Mouse (Mus musculus): Measurements from ENCODE around the gene Fam196b.

Fam196b gene

DNA sequence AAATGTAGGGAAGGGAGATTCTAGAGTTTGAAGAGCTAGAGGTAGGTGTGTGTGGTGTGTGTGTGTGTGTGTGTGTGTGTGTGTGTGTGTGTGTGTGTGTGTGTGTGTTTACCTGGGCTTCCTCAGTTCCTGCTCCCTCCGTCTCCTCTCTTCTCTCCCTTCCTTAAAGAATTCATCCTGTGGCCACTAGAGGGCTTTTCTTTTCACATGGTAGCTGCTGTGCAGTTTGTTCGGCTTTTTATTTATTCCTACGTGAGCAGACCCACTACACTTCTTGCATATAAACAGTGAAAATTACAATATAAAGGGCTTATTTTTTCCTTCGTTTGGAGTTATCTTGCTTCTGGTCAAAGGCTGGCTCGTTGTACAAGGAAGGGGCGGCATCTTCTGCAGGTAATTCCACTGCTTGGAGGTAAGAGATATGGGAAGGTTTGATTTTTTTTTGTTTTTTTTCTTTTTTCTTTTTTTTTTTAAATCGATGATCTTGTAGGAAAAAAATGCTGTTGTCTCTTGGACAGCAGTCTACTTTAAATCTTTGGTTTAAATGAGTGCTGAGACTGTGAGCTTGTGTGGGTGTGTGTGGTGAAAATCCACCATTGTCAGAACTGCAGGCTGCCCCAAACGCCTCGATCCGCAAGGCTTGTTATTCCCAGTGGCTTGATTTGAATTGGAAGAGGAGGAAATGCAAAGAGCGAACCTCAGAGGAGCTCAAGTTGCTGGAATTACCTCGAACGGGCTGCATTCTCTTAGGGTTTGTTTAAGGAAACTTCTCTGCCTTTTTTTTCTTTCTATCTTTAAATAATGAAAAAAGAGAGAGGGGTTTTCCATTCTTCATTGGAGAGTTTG lies at the start of gene Fam196b:
Fam196b (plus strand) TSS at position 289 of the 846 bp plus-strand sequence.
- in situ Hi-C loops (cut with MseI, MboI), result no loop called here

DNA sequence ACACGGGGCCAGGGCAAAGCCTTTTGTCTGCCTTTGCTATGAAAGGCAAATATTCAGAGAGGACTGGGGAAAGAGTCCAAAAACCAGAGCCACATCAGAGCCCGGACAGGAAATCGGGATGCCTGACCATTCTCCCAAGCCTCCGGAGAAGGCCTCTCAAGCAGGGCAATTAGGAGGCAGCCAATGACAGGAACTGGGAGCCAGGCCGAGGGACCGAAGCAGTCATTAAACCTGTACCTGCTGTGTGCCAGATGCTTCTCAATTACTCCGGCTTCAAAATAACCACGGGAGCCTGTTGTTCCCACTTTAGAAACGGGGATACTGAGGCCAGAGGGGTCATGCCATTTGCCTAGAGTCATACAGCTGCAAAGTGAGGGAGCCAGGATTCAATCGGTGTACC lies 42.6 kb upstream of the Fam196b start:
- in situ Hi-C loops (cut with MseI, MboI), result no loop called here

DNA sequence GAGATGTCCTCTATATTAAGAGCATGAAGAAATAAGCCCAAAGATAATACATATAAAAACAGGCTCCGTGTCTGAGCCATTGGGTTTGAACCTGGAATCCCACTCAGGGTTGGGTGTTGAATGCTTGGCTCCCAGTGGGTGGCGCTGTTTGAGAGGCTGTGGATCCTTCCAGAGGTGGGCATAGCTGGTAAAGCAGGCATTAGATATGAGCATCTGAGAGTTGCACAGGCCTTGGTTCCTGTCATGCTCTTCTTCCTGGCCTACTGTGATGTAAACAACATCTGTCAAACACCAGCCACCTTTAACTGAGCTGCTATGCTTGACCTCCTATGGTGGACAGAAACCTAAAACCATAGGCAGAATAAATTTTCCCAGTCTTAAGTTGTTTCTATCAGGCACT lies 38.7 kb upstream of the Fam196b start:
- in situ Hi-C loops (cut with MseI, MboI), result no loop called here

DNA sequence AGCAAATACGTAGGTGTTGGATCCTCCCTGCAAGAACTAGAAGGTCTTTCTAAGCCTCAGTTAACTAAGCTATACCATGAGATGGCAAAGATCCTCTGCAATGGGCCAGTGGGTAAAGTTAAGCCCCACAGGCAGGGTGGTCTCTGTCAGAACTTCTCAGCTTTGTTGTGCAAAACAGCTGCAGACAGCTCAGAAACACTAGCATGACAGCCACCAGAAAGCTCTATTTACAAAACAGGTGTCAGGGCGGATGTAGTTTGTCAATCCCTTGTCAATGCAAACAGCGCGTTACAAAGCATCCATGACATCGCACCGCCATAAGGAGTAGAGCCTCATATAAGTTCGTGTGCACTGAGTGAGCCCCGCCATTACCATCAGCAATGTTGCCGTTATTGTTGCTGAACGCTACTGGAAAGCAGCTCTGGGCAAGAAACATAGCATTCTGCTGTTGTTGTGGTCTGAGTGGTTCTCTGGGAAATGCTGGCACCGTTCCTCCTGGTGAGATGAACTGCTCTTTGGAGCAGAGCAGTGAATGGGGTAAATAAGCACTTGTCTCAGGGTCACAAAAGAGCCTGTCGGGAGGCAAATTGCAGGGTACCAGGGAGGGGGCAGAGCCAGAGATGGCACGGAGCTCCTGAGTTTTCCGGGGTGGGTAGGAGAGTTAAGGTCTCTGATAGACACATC lies 38.1 kb upstream of the Fam196b start:
- in situ Hi-C loops (cut with MseI, MboI), result no loop called here

DNA sequence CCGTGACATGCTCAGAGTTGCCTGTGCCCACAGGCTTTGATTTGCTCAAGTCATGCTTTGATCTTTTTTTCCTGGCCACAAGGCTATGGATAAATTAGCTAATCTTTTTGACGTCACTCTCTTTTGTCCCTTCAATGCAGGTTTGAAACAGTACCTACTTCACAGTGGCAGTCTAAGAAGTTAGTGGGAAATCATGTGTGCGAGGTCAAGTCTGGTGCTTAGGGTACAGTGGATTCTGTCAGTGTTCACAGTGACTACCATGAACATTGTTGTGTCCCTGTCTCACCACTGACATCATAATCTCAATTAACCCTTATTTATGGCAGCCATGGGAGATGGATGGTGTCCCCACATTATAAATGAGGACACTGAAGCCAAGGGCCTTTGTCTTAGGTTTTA lies 37.6 kb upstream of the Fam196b start:
- in situ Hi-C loops (cut with MseI, MboI), result no loop called here

DNA sequence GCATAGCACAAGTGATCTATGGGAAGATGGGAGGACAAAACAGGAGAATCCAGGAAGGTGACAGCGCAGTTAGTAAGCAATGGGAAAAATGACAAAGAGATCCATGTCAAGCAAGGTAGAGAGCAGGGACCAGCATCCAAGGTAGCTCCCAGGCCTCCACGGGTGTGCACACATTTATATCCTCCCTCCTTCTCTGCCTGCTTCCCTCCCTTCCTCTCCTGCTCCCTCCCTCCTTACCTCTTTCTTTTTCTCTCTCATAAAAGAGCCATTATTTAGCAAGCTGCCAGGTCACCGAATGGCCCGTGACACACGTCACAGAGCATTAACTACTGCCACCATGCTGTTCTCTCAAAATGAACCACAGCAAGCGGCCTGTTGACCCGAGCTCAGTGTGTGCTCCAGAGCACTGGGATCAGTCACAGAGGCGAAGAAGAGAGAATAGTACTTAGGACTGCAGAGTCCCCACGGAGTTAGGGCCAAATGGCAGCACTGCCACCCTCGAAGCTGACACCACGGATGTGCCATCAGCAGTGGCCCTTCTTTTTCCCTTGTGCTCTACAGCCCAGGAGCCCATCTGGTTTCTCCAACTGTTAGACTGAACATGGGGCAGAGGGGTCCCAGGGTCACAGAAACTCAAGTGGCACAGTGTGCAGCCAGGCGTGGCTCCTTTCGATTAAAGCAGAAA lies 30.4 kb upstream of the Fam196b start:
- in situ Hi-C loops (cut with MseI, MboI), result no loop called here

DNA sequence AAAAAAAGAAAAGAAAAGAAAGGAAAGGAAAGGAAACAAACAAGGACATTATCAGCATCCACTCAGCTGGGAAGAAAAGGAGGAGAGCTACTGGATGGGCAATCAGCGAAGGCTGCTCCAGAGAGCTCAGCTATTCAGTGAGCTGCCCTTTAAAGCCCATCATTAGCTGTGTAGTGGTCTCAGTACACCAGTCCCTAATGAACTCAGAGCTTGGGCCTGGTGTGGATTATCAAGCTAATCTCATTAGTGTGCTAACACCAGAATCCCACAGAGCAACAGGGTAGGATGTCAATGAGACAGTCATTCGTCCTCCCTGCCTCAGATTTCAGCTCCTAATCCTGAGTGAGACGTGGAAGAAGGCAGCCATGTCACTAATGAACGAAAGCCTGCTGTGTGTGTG lies 24.4 kb upstream of the Fam196b start:
- in situ Hi-C loops (cut with MseI, MboI), result no loop called here

DNA sequence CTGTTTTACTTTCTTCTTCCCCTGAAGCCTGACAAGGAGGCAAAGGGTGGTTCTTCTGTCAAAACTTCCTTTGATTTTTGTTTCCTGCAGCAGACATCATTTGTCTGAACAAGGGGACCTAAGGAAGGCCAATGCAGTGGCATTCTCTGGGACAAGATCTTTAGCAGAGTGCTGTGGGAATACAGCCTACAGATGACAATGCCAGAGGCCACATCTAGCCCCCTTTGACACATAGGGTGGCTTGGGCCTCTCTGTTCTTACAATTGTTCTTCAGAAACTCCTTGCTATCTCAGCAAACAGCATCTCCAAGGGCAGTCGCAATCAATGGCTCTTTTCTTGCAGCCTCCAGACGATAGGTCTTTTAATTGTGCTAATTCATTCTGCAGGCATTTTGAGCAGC lies 23.9 kb upstream of the Fam196b start:
- in situ Hi-C loops (cut with MseI, MboI), result no loop called here

DNA sequence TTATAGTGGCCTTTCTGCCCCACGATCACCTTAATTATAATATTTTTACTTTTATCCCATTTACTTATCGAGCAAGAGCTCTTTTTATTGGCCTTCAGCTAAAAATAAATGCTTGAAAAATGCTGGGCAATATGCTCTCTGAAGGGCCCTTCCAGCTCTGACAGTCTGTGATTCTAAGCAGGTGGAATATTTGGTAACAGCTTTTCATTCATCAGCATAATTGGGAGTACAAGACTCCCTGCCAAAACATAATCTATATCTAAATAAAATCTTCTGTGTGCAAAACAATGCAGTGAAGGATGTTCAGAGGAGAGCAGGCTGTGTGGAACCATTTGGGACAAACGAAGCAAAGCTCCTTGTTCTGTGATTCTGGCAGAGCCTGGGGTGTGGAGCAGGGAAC lies 23.3 kb upstream of the Fam196b start:
- in situ Hi-C loops (cut with MseI, MboI), result no loop called here

DNA sequence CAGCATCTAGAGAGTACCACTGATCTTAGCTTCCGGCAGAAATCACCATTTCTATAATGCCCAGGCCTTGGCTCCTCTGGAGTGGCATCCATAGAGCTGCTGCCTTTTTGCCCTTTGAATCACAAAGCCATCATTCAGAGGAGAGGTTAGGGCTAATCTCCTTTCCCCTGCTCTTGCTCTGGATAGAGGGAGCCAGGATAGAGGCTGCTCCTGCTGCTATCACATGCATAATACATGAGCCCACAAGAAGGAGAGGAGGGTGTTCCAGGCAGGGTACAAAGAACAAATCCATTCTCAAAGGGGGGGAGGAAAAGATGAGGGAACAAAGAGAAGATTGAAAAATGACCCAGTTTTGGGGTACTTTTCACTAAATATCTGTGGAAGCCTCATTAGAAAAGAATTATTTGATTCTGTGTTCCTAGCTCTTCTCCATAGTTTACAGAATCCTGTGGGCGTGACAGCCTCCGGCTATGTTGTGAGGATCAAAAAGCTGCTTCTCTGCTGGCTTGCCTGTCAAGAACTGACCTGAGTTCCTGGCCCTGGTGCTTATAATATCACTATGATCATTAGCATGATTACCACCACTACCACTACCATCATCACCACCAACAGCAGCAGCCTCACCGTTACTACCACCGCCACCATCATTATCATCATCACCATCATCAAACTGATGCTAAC lies 16.8 kb upstream of the Fam196b start:
- in situ Hi-C loops (cut with MseI, MboI), result no loop called here

DNA sequence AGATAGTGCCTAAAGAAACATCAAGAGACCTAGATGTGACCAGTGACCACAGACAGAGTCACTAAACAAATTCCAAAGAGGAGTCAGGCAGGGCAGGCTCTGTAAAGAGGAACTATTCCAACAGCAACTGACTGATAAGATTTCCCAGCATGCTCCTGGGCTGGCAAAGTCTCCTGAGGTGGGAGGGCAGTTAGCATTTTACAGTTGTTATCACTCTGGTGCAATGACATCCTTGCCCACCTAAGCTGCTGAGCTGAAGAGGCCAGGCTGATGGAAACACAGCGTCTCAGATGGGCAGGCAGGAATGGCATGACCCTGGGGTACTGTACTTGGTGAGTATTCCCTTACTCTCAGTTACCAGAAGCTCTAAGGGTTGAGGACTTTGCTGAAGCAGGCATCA lies 15.1 kb upstream of the Fam196b start:
- in situ Hi-C loops (cut with MseI, MboI), result no loop called here

DNA sequence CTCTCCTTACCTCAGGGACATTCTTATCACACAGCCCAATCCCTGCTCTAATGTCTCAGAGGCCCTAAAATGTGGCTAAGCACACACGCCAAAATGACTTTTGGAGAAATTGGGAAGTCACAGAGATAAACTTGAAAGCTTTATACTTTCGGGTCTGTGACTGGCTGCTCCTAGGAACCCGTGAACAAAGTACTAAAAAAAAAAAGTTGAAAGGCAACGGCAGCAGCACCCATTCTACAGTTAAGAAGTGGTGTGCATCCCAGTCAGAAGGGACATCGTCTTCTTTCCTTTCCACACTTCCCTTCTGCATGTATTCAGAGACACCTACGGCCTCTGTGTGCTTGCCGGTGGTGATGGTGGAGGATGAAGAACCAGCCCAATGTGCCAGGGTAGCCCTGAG lies 14.6 kb upstream of the Fam196b start:
- in situ Hi-C loops (cut with MseI, MboI), result no loop called here

DNA sequence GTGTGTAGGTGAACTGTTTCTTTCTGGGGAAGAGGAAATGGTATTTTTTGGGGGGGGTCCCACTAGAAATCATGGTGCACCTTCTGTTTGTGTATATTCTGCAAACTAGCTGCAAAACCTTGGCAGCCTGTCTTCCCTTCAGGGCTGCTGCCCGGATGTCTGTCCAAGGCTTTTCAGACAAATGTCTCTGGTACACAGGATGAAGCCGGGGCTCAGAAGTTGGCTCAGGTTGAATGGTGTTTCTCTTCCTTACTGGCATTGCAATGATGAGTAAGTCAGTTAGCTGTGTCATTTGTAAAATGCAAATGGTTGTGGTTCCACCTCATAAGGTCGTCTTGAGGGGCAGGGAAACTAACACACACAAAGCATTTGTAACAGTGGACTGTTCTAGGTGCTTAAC lies 8.4 kb upstream of the Fam196b start:
- in situ Hi-C loops (cut with MseI, MboI), result no loop called here

DNA sequence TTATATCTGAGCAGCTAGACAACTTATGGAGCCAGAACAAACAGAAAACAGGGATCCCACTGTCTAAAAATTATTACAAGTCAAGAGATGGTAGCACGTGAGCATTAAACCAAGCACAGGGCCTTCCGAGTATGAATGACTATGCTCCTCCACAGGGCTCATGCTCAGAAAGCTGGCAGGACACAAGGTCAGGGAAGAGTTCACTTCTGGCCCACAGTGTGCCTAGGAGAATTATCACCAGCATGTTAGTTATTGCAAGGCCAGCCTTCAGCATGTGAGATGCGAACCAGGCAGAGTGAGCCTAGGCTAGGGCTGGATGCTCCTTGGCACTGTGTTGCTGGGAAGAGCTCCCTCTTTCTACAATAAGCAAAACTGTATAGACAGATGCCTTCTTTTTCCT lies 5.9 kb upstream of the Fam196b start:
- in situ Hi-C loops (cut with MseI, MboI), result no loop called here

DNA sequence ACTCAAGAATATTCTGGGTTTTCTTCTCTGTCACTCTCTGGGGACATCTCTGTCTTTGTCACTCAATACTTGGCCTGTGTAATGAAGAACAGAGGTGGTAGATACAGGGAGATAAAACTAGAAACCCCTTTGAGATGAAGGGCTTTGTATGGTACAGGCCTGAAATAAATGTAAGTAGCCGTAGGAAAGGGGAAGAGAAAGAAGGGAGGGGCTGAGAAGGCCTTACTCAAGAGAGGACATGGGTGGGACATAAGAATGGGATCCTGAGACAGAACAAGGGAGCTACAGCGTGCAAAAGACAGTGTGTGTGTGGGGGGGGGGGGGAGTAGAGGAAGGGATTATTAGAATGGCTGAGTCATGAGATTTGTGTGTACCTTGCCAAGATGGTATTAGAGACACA lies 5.3 kb upstream of the Fam196b start:
- in situ Hi-C loops (cut with MseI, MboI), result no loop called here

DNA sequence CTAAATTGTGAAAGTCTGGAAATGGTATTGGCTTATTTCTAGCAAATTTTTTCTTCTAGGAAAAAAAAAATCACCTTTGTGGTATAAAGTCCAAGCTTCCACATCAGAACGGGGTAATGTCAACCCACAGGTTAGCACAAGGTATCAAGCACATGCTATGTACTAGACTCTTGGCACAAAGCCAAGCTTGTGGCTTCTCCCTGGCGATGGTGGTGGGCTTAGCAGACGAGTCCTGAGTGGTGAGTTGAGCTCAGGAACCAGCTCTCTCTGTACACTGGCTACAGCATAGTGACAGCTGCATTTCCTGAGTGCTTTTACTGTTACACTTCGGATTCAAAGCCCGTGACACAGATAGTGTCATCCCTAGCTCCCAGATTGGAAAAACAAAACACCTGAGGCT lies 2.9 kb upstream of the Fam196b start:
- in situ Hi-C loops (cut with MseI, MboI), result no loop called here

DNA sequence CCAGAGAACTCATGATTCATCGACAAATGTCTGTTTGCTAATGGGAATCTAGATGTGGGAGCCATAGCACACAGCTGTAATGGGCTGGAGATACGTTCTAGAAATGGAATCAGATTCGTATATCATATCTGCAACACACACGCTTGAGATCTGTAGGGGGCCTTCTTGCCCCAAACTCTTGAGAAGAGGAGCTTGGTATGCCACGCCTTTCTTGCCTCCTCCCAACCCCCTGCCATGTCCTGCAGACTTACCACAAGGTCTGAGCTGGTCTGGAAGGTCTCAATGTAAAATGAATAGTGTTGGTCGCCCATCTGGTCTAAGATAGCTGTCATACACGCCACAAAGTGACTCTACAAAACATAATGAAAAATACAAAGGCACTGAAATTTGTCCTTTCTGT lies 2.4 kb upstream of the Fam196b start:
- in situ Hi-C loops (cut with MseI, MboI), result no loop called here

DNA sequence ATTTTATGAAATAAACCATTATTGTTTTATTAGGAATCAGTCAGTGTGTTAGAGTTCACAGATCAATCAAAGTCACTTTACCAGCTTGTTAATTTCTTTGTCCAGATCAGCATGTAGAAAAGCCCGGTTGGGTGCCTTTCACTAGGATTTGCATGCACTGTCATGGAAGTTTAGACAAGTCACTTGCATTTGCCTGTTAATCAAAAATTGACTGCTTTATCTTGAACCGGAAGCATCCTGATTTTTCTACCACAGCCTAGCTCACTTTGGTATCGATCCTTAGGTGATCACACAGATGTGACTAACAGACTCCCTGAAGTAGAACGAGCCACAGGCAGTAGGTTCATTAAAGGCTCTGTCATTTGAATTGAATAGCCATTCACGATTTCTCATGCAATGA lies 761 bp downstream of the Fam196b start:
- in situ Hi-C loops (cut with MseI, MboI), result no loop called here

DNA sequence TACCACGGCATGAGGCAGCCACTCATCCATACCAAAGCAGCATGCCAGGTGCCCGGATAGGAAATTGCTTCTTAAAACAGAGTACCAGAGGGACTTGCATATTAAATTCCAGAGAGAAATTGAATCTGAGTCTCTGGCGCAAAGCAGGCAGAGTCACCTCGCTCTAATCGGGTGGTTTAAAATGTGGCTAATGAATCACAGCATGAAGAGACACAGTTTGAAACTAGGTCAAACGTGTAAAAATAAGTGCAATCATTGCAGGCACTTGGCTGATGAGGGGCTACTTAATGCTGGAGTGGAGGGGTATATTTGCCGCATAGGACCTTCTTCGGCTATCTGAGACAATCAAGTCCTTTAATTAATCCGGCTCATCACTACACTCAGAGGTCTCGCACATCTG lies 1.6 kb downstream of the Fam196b start:
- in situ Hi-C loops (cut with MseI, MboI), result no loop called here

DNA sequence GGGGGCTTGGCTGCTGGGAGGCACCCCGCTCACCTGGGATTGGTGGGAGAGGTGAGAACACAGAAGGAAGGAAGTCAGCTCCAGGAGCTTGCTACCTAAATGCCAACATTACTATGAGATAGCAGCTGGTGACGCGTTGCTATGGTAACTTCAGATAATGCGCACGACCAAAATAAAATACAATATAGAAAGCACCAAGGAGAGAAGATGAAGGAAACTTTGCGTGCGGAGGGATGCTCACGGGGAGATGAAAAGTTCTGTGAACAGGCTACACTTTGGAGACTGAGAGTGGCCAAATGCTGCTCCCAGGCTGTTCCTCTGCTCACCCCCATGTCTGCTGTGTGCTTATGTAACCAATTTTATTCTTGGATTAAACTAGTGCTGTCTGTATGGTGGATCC lies 2.4 kb downstream of the Fam196b start:
- in situ Hi-C loops (cut with MseI, MboI), result no loop called here

DNA sequence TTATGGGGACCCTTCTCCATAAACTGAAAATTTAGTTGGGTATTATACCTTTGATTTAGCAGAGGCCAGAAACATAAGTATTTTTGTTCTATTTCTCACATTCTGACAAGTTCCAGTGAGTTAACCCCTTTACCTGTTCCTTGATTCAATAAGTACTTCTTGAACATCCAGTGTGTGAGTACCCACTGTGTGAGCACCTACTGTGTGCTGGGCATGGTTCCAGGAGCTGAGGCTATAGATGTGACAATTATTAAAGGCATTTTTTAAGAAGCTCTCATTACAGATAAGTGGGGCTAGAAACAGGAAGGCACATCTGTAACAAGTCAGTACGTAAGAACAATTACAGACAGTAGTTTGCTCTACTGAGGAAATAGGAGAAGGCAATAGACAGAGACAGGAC lies 4.7 kb downstream of the Fam196b start:
- in situ Hi-C loops (cut with MseI, MboI), result no loop called here

DNA sequence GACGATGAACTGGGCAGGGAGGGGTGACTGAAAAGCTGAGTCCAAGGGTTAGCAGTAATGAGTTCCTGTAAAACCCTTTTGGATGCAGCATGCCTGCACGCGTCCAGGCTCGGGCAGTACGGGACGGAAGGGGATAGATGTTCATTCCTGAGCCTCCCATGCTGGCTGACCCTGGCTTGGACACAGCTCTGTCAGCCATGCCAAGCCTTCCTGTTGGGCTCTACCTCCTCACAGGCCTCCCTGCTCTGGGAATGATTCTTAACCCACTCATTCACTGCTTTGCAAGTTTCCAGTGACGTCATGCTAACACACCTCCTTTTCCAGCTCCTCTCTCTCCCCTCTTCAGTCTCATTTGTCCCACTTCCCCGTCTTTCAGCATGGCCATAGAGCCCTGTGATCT lies 9.0 kb downstream of the Fam196b start:
- in situ Hi-C loops (cut with MseI, MboI), result no loop called here

All from mouse trophoblast stem cell (cell line).